Mouse (Mus musculus) heart, embryonic 10.5 days (tissue): ENCODE data around the gene Robo2. TPM values are rescaled to one million over a fixed set of nuclear protein-coding genes. Genes with fewer than 3 reads are reported as not detected.

ENCODE experiments used
- DNase-seq: peaks from one replicate; pipeline ENCODE4 v3.0.0-alpha.2; 2017; ENCODE audit warnings: low spot score
- H3K27ac ChIP-seq: fragments of 300-500 bp; sonication (generic); 2 replicates; pipeline ENCODE4 v1.5.1; 2016; ENCODE audit warnings: mild to moderate bottlenecking
- H3K27me3 ChIP-seq: fragments of 300-500 bp; sonication (generic); 2 replicates; pipeline ENCODE4 v1.6.1; 2016; ENCODE audit warnings: mild to moderate bottlenecking; ENCODE audit not compliant: poor library complexity, insufficient read depth, severe bottlenecking
- H3K36me3 ChIP-seq: fragments of 300-500 bp; sonication (generic); 2 replicates; pipeline ENCODE4 v1.6.1; 2016; ENCODE audit warnings: mild to moderate bottlenecking, moderate library complexity
- H3K4me1 ChIP-seq: fragments of 300-500 bp; sonication (generic); 2 replicates; pipeline ENCODE4 v1.6.1; 2016; ENCODE audit warnings: mild to moderate bottlenecking
- H3K4me3 ChIP-seq: fragments of 300-500 bp; sonication (generic); 2 replicates; pipeline ENCODE4 v1.5.1; 2016; ENCODE audit warnings: mild to moderate bottlenecking, moderate library complexity
- H3K9me3 ChIP-seq: fragments of 300-500 bp; sonication (generic); 2 replicates; pipeline ENCODE4 v1.6.1; 2016; ENCODE audit warnings: mild to moderate bottlenecking, moderate library complexity
- WGBS: fragments of 180-500 bp; shearing (Covaris S2); methylation state at CpG from one replicate; pipeline ENCODE4 v1.1.7; 2016; 5-methylcytosine and 5-hydroxymethylcytosine counted together
- microRNA counts: library from miRNA; unstranded; fragments of <30 nt; microRNA quantifications from one replicate; lab custom pipeline; 2017
- microRNA-seq: library from miRNA; unstranded; fragments of <30 nt; microRNA quantifications from one replicate; pipeline ENCODE4, GENCODE M21; 2017
- polyA plus RNA-seq: library from polyadenylated mRNA; unstranded; fragments of >200 nt; fragmentation: Nextera tagmentation; extraction: Ambion mirVana; gene quantifications from 2 replicates; pipeline ENCODE4 v1.2.1, GENCODE M21; 2016

Gene Robo2
- polyA plus RNA-seq, 1 experiment from 2014 or later, result 24.3 TPM

DNA sequence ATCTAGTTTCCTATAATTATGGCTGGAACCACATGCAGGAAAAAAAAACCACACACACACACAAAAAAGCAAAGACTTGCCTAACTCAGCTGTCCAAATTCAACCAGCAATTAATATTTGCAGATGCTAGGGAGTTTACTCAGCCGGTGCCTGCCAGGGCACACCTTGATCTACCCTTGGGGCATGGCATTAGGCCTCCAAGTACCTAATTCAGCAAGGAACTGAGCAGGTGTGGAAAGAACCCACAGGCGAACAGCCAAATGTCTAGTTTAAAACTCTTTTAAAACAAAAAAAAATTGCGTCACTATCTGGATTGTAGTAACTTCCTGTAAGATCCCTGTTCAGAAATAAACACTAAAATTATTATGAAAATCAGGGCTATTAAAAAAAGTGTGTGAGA, 555.8 kb downstream of the Robo2 start:
- H3K27ac ChIP-seq, result no peak overlapping the region
- no peaks in the 10 kb centered on the region for H3K27me3 ChIP-seq
- WGBS, result 84% methylated on average over 3 of the region's 3 CpGs
- H3K4me3 ChIP-seq, result no peak overlapping the region
- H3K9me3 ChIP-seq, result no peaks in the 10 kb centered on the region
- no peaks in the 10 kb centered on the region for H3K4me1 ChIP-seq
- no peaks in the 10 kb centered on the region for H3K36me3 ChIP-seq
- no peak for DNase-seq

MicroRNAs encoded within 50 kb of the gene (microRNA counts, 519-probe panel; counts per million panel counts)
- microRNA mmu-miR-691 (lab: Ali Mortazavi, UCI), result not detected

Small RNA genes lying within 50 kb of the gene (microRNA-seq; reads per million reads assigned to microRNA genes)
- gene Gm24272, result not detected
- not detected for gene Mir691
